Mouse (Mus musculus): ENCODE measurements around the gene Bmp2k. TPM values are rescaled to one million over a fixed set of nuclear protein-coding genes. Genes with fewer than 3 reads are reported as not detected.

Gene Bmp2k
- polyA plus RNA-seq, 1 experiment from 2014 or later, result 7.8 TPM

- no peak overlapping the region for H3K4me3 ChIP-seq (ENCODE audit: low read depth, low read length)
- H3K4me2 ChIP-seq (ENCODE audit: low read depth, severe bottlenecking), result no peak overlapping the region
- ATAC-seq (ENCODE audit: insufficient number of reproducible peaks, low FRiP score, low TSS enrichment, low read depth), result no peak
- 72% methylated on average over 3 of the region's 3 CpGs for WGBS
- no peak overlapping the region for H3K27ac ChIP-seq (replicated peaks; ENCODE audit: low read depth, low read length)
- H3K27me3 ChIP-seq (ENCODE audit: control insufficient read depth, insufficient read depth, low read length), result no peaks in the 10 kb centered on the region
- H3K9me3 ChIP-seq (ENCODE audit: control insufficient read depth, low read length), result no peaks in the 10 kb centered on the region
- no peak overlapping the region for H3K9ac ChIP-seq (ENCODE audit: low read length)
- H3K36me3 ChIP-seq (ENCODE audit: control insufficient read depth, insufficient read depth, low read length), result no peaks in the 10 kb centered on the region
- no peaks in the 10 kb centered on the region for H3K4me1 ChIP-seq (ENCODE audit: control insufficient read depth, insufficient read depth, low read length)
- DNase-seq (ENCODE audit: low spot score), result no peak
Observed at GRCm38 (mm10) chr5:96956926-96957325, 40.6 kb upstream of the Bmp2k start.

- no peak overlapping the region for H3K4me2 ChIP-seq (ENCODE audit: low read depth, severe bottlenecking)
- DNase-seq (ENCODE audit: low spot score), result no peak
- WGBS, result 65% methylated on average over 5 of the region's 5 CpGs
- H3K9me3 ChIP-seq (ENCODE audit: control insufficient read depth, low read length), result no peaks in the 10 kb centered on the region
- no peaks in the 10 kb centered on the region for H3K36me3 ChIP-seq (ENCODE audit: control insufficient read depth, insufficient read depth, low read length)
- ATAC-seq (ENCODE audit: insufficient number of reproducible peaks, low FRiP score, low TSS enrichment, low read depth), result no peak
- H3K4me1 ChIP-seq (ENCODE audit: control insufficient read depth, insufficient read depth, low read length), result peaks cover 5% of the 10 kb centered on the region
- no peak overlapping the region for H3K9ac ChIP-seq (ENCODE audit: low read length)
- no peaks in the 10 kb centered on the region for H3K27me3 ChIP-seq (ENCODE audit: control insufficient read depth, insufficient read depth, low read length)
- H3K4me3 ChIP-seq (ENCODE audit: low read depth, low read length), result no peak overlapping the region
- no peak overlapping the region for H3K27ac ChIP-seq (replicated peaks; ENCODE audit: low read depth, low read length)
Observed at GRCm38 (mm10) chr5:96961122-96961521, 36.4 kb upstream of the Bmp2k start.

GRCm38 (mm10) chr5:96961852-96962251, 35.6 kb upstream of the Bmp2k start:
- Histone ChIP-seq H3K36me3 (ENCODE audit: control insufficient read depth, insufficient read depth, low read length) (no peaks in the 10 kb centered on the region), H3K27ac (replicated peaks; ENCODE audit: low read depth, low read length) (no peak overlapping the region), H3K9me3 (ENCODE audit: control insufficient read depth, low read length) (no peaks in the 10 kb centered on the region), H3K27me3 (ENCODE audit: control insufficient read depth, insufficient read depth, low read length) (no peaks in the 10 kb centered on the region), H3K4me3 (ENCODE audit: low read depth, low read length) (no peak overlapping the region), H3K4me2 (ENCODE audit: low read depth, severe bottlenecking) (no peak overlapping the region), H3K9ac (ENCODE audit: low read length) (no peak overlapping the region), H3K4me1 (ENCODE audit: control insufficient read depth, insufficient read depth, low read length) (peaks cover 5% of the 10 kb centered on the region)
- ATAC-seq (ENCODE audit: insufficient number of reproducible peaks, low FRiP score, low TSS enrichment, low read depth) (no peak), DNase-seq (ENCODE audit: low spot score) (no peak)

GRCm38 (mm10) chr5:96962252-96962933, 35.1 kb upstream of the Bmp2k start:
- Histone ChIP-seq H3K4me1 (ENCODE audit: control insufficient read depth, insufficient read depth, low read length) (peaks cover 5% of the 10 kb centered on the region), H3K36me3 (ENCODE audit: control insufficient read depth, insufficient read depth, low read length) (no peaks in the 10 kb centered on the region), H3K9ac (ENCODE audit: low read length) (no peak overlapping the region), H3K27ac (replicated peaks; ENCODE audit: low read depth, low read length) (no peak overlapping the region), H3K9me3 (ENCODE audit: control insufficient read depth, low read length) (no peaks in the 10 kb centered on the region), H3K4me3 (ENCODE audit: low read depth, low read length) (no peak overlapping the region), H3K27me3 (ENCODE audit: control insufficient read depth, insufficient read depth, low read length) (no peaks in the 10 kb centered on the region), H3K4me2 (ENCODE audit: low read depth, severe bottlenecking) (no peak overlapping the region)
- 41% methylated on average over 8 of the region's 8 CpGs for whole genome bisulfite sequencing
- DNase-seq (ENCODE audit: low spot score) (no peak), ATAC-seq (ENCODE audit: insufficient number of reproducible peaks, low FRiP score, low TSS enrichment, low read depth) (no peak)

- Histone ChIP-seq H3K9me3 (ENCODE audit: control insufficient read depth, low read length) (no peaks in the 10 kb centered on the region), H3K9ac (ENCODE audit: low read length) (no peak overlapping the region), H3K27ac (replicated peaks; ENCODE audit: low read depth, low read length) (no peak overlapping the region), H3K4me3 (ENCODE audit: low read depth, low read length) (no peak overlapping the region), H3K4me1 (ENCODE audit: control insufficient read depth, insufficient read depth, low read length) (peaks cover 5% of the 10 kb centered on the region), H3K27me3 (ENCODE audit: control insufficient read depth, insufficient read depth, low read length) (no peaks in the 10 kb centered on the region), H3K4me2 (ENCODE audit: low read depth, severe bottlenecking) (no peak overlapping the region), H3K36me3 (ENCODE audit: control insufficient read depth, insufficient read depth, low read length) (no peaks in the 10 kb centered on the region)
- WGBS, result 67% methylated on average over 6 of the region's 6 CpGs
- ATAC-seq (ENCODE audit: insufficient number of reproducible peaks, low FRiP score, low TSS enrichment, low read depth) (no peak), DNase-seq (ENCODE audit: low spot score) (no peak)
Observed at GRCm38 (mm10) chr5:96962934-96963301, 34.6 kb upstream of the Bmp2k start.

GRCm38 (mm10) chr5:96964062-96965028, 33.1 kb upstream of the Bmp2k start:
- H3K4me3 ChIP-seq (ENCODE audit: low read depth, low read length), result no peak overlapping the region
- ATAC-seq (ENCODE audit: insufficient number of reproducible peaks, low FRiP score, low TSS enrichment, low read depth), result no peak

GRCm38 (mm10) chr5:96965029-96965403, 32.5 kb upstream of the Bmp2k start:
- no peaks in the 10 kb centered on the region for H3K9me3 ChIP-seq (ENCODE audit: control insufficient read depth, low read length)
- no peak overlapping the region for H3K9ac ChIP-seq (ENCODE audit: low read length)
- no peaks in the 10 kb centered on the region for H3K27me3 ChIP-seq (ENCODE audit: control insufficient read depth, insufficient read depth, low read length)
- H3K36me3 ChIP-seq (ENCODE audit: control insufficient read depth, insufficient read depth, low read length), result no peaks in the 10 kb centered on the region
- WGBS, result 46% methylated on average over 2 of the region's 2 CpGs
- H3K4me3 ChIP-seq (ENCODE audit: low read depth, low read length), result no peak overlapping the region
- 0 out of 2 replicates have a peak overlapping the region, but pooled peaks have one; percentile 32 for H3K27ac ChIP-seq (replicated peaks; ENCODE audit: low read depth, low read length)
- DNase-seq (ENCODE audit: low spot score) (peak; percentile 28), ATAC-seq (ENCODE audit: insufficient number of reproducible peaks, low FRiP score, low TSS enrichment, low read depth) (no peak)
- H3K4me2 ChIP-seq (ENCODE audit: low read depth, severe bottlenecking), result no peak overlapping the region; the same call in 1 of the 2 replicates
- H3K4me1 ChIP-seq (ENCODE audit: control insufficient read depth, insufficient read depth, low read length), result peaks cover 19% of the 10 kb centered on the region

More at GRCm38 (mm10) chr5:96964062-96965028, 33.1 kb upstream of the Bmp2k start:
- peaks cover 14% of the 10 kb centered on the region for H3K4me1 ChIP-seq (ENCODE audit: control insufficient read depth, insufficient read depth, low read length)
- H3K9ac ChIP-seq (ENCODE audit: low read length), result no peak overlapping the region
- 2% methylated on average over 14 of the region's 14 CpGs for WGBS
- H3K4me2 ChIP-seq (ENCODE audit: low read depth, severe bottlenecking), result peak overlapping the region; percentile 15; the same call in 1 of the 2 replicates
- H3K9me3 ChIP-seq (ENCODE audit: control insufficient read depth, low read length), result no peaks in the 10 kb centered on the region
- DNase-seq (ENCODE audit: low spot score), result peak; percentile 68
- H3K27ac ChIP-seq (replicated peaks; ENCODE audit: low read depth, low read length), result 0 out of 2 replicates have a peak overlapping the region, but pooled peaks have one; percentile 32
- no peaks in the 10 kb centered on the region for H3K27me3 ChIP-seq (ENCODE audit: control insufficient read depth, insufficient read depth, low read length)
- no peaks in the 10 kb centered on the region for H3K36me3 ChIP-seq (ENCODE audit: control insufficient read depth, insufficient read depth, low read length)

- no peak overlapping the region for H3K9ac ChIP-seq (ENCODE audit: low read length)
- no peak overlapping the region for H3K4me3 ChIP-seq (ENCODE audit: low read depth, low read length)
- peaks cover 19% of the 10 kb centered on the region for H3K4me1 ChIP-seq (ENCODE audit: control insufficient read depth, insufficient read depth, low read length)
- WGBS, result 71% methylated on average over 2 of the region's 2 CpGs
- no peaks in the 10 kb centered on the region for H3K36me3 ChIP-seq (ENCODE audit: control insufficient read depth, insufficient read depth, low read length)
- no peak overlapping the region for H3K27ac ChIP-seq (replicated peaks; ENCODE audit: low read depth, low read length)
- ATAC-seq (ENCODE audit: insufficient number of reproducible peaks, low FRiP score, low TSS enrichment, low read depth) (no peak), DNase-seq (ENCODE audit: low spot score) (no peak)
- H3K9me3 ChIP-seq (ENCODE audit: control insufficient read depth, low read length), result no peaks in the 10 kb centered on the region
- no peaks in the 10 kb centered on the region for H3K27me3 ChIP-seq (ENCODE audit: control insufficient read depth, insufficient read depth, low read length)
- no peak overlapping the region for H3K4me2 ChIP-seq (ENCODE audit: low read depth, severe bottlenecking)
Observed at GRCm38 (mm10) chr5:96965503-96965902, 32.0 kb upstream of the Bmp2k start.

Data from limb, embryonic 11.5 days (tissue).